Mouse (Mus musculus): Measurements from ENCODE around the gene Ssbp3.
A peak's percentile ranks its signal among the peaks of the same experiment; 100 is the strongest.

Ssbp3 gene

DNA sequence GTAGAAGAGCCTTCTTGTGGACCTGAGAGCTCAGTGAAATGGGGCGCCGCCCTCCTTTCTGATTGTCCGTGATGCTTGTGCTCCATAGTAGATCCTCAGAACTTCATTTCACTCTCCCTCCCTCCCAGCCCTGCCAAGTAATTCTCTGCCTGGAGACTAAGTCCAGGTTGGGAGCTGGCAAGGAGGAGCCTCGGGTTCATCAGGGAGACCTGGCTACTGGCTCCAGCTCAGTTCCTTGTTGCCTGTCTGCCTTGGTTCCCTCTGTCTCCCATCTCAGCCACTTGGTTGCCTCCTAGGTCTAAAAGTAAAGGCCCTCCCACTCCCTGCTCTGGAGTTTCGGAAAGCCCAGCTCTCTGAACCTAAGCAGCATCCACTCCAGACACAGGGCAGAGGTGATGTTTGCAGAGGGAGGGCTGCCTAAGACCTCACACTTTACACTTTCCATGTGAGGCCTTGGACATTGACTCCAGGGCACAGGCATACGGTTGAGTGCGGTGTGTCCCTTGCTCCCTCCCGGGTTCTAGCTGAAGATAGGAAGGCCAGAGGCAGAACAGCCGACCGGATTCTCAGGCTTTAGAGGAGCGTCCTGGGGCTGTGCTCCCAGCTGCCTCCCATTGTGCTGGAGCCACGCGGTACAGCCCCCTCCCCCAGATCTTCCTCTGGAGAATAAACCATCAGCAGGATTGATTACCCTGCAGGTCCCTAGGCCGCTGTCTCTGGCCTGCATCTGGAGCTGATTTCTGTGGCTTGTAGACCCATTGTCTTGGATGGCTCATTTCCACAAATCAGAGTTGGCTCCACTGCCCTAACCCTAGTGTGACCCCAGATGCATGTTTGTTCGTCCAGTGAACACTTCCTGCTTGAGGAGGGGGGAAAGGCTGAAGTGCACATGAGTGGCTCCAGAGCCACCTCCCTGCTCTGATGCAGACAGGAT is 75.7 kb downstream of the Ssbp3 start:
- no peak for DNase-seq (ENCODE audit: low spot score)

DNA sequence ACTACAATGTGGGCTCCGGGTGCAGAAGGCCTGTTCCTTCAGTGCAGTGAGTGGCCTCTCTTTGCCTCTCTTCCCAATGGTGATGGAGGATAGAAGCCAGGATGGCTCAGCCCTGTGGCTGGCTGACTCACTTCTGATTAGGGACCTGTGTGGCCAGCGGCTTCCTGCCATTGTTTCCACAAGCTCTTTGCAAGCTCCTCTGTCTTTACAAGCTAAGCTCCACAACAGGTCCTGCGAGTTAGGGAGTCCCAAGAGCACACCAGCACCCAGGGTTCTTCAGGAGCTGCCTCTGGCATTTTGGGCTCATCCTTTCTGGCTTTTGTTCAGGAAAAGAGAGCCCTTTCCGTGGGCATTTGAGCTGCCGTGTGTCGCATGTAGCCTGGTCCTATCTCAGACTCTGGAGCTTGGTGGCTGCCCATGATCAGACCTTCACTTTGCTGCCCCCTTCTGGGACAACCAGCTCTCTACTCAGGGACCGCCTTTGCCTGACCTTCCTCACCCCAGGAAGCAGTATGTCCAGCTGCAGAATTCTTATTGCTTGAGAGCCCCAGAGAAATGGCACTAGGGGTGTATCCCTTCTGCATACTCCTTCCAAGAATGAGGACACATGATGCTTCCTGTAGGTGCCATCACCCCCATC is 77.3 kb downstream of the Ssbp3 start:
- peak; percentile 57 for DNase-seq (ENCODE audit: low spot score)

DNA sequence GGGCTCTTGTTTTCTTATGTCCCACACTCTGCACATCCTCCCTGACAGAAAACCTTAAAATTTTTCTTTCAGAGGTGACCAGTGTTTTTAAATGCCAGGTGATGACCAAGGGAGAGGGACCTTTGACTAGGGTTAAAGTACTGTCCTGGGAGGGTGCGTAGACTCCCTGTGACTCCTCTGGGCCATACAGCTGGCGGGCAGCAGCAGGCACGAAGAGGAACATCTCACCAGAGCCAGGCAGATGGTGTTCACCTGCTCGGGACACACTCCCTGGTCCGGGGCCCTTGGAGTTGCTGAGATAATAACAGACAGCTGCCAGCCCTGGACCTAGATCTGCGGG is 78.4 kb downstream of the Ssbp3 start:
- no peak for DNase-seq (ENCODE audit: low spot score)

DNA sequence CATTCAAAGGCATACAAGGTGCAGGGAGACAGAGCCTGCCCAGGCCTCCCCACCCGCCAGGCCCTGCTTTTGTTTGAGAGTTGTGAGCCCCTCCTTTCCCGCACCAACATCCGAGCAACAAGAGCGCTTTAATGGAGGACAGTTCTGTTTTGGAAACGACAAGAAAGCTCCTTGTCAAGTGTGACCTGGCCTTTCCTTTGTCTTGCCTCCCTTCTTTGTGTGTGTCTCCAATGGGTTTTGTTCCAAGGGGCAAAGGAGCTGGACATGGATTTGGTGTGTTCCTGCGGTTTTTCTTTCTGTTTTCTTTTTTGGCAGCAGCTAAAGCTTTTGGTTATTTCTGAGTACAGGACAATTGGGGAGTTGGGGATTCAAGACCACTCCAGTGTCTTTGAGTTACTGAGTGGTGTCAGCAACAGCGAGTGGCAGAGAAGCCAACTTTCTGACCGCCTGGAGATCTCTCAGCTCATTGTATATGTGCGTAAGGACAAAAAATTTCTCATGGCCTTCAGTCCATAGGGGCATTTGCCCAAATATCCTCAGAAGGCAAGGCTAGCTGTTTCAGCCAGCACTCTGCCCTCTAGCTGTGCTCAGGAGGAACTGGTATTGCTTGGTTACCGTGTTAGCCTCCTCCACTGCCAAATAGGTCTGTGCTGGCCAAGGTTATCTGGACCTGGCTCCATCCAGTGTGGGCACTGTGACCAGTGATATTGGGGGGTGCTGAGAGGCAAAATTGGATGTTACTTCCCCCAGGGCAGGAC is 78.9 kb downstream of the Ssbp3 start:
- no peak for DNase-seq (ENCODE audit: low spot score)

DNA sequence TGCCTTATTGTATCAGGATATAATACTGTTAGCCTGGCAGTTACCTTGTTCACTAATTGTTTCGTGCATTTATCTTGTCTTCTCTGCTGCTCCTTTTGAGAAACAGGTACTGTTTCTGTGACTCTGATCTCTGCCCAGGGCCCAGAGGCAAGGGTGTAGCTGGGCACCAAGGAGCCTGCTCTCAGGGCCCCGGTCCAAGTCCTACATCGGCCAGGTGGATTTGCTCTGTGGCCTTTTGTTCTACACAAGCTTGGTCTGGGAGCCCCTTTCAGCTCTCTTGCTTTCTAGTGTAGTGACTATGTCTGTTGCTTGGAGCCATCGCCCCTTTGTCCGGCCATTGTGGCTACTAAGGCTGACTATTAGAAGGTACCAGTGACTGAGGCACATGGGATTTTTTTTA is 82.6 kb downstream of the Ssbp3 start:
- DNase-seq (ENCODE audit: low spot score): no peak

DNA sequence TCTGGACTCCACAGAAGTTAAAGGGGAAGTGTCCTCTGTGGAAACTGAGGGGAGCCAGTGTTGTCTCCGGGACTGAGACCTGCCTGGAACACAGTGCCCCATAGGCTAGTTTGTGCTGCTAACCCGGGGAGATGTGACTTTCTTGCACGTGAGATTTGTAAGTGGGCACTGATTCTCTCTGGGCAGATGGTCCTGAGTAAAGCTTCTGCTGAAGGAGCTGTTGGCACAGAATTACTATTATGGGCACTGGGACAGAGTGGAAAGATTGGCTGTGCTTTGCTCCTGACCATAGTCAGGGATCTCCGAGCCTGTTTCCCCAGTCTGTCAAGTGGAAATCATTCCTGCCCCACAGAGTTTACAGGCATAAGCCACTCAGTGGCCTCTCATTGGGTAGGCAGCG is 83.8 kb downstream of the Ssbp3 start:
- no peak for DNase-seq (ENCODE audit: low spot score)

DNA sequence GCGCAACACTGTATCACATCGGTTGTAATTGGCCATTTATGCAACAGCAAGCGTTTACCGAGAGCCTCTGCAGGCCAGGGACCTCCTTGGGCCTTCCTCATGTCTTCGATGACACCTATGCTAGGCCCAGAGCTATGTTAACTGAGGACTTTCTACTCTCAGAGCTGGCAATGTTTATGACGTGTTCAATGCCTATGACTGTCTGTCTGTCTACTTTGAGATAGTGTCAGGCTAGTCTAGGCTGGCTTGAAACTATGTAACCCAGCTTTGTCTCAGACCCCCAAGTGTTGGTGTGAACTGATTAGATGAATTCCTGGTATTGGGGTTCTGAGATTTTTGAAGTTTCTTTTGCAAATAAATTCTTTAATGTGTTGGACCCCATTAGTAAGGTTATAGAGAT is 84.6 kb downstream of the Ssbp3 start:
- DNase-seq (ENCODE audit: low spot score): no peak

DNA sequence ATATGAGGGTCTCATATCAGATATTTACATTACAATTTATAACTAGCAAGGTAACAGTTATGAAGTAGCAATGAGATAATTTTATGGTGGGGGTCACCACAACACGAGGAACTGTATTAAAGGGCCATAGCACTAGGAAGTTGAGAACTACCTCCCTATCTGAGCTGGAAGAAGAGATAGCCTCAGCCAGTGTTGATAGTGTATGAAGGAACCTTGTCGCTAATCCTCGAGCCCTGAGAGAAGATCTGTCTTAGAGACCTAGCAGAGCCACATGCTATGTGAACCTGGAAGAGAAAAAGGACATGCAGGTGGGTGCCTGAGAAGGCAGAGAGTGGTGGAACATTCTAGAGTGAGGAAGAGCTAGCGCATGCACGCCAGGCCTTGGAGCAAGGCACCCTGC is 85.0 kb downstream of the Ssbp3 start:
- DNase-seq (ENCODE audit: low spot score): no peak

DNA sequence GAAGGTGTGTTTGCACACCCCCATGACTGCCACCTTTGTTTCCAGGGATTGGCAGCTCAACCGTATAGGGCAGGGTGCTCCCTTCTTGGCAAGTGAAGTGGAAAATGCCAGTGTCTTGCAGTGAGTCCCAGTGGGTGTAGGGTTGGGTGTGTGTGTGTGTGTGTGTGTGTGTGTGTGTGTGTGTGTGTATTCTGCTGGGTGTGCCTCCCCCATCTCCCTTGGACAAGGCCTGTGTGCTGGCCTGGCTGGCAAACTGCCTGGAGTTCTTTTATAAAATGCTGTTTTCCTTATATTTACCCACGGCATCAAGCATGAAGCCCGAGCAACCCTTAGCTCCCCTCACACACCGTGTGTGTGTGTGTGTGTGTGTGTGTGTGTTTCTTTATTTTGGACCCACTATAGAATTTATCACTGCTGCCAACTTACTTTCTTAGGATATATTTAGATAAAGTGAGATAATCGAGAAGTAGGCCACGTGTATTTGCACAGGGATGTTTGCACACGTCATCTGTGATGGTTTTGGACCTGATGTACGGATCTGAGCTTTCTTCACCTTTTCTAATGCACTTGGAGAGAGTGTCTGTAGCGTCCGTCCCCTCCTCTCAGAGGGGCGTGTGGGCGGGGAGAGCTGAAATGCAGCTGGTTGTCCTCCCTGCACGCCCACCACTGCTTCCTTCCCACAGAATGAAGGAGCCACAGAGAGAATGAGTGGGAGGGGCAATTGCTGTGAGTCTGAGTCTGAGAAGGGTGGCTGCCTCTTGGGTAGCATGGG is 86.0 kb downstream of the Ssbp3 start:
- DNase-seq (ENCODE audit: low spot score): no peak

DNA sequence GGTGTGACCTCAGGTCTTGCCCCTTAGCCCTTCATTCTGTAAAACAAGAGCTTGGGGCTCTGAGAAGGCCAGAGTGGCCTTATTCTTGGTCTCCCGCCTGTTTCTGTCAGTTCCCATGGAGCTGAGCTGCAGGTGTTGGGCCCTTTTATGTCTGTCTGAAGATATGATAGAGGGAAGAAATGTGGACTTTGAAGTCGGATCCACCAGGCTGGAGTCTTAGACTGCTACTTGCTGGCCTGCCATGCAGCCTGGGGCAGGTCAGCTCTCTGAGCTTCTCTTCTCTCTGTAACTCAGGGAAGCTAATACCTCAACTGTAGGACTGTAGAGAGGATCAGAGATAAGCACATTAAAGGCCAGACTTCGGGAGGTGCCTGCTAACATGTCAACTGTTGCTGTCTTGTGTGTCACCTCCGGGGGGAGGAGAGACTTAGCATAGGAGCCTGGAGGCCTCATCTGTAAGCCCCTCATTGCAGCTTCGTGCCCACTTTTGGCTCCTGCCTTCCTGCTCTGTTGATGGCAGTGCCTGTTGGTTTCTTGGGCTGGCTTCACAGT is 90.8 kb downstream of the Ssbp3 start:
- DNase-seq (ENCODE audit: low spot score): no peak

DNA sequence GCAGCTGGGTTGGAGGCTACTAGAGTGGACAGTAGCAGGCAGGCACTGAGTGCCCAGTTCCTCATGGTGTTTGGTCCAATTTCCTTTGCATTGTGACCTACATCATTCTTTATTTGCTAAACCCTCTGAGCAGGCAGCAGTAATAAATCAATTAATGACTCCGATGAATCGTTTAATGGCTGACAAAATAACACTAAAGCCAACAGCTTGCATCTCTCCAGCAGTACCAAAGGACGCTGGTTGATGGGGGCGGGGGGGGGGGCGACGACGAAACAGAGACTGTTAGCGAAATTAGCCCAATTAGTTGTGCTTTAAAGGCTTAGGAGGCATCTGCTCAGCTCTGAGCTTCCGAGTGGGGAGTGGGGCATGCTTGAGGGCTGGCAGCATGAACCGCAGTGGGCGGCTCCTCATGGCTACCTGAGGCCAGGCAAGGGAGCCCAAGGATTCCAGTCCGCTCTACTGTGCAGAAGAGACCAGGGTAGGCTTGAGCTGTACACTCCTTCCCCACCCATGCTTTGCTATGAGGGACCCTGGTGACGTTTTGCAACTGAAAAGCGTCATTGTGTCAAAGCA is 91.5 kb downstream of the Ssbp3 start:
- no peak for DNase-seq (ENCODE audit: low spot score)

DNA sequence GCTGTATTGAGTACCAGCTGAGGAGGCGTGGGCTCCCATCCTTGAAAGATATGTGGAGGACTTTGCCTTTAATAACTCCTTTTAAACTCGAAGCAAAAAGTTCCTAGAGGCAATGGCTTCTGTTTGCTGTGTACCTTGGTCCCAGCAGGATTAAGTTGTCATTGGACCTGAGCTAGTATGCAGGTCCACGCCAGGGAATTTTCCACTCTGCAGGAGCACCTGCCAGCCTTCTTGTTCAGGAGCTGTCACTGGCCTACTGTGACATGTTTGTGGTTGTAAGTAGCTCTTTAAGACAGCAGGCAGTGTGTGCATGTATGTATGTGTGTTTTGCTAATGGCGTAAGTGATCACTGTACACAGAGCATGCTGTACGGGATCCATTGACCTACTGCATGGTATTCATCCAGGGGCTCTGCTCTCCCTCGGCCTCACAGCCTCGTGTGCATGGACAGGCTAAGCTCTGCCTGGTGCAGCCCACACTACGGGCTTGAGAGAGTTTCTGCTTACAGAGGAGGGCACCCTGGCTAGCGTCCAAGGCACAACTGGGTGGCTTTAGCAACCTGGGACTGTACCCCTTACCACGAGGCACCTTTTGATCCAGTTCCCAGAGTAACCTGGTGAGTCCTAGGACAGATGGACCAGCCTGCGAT is 92.1 kb downstream of the Ssbp3 start:
- no peak for DNase-seq (ENCODE audit: low spot score)

DNA sequence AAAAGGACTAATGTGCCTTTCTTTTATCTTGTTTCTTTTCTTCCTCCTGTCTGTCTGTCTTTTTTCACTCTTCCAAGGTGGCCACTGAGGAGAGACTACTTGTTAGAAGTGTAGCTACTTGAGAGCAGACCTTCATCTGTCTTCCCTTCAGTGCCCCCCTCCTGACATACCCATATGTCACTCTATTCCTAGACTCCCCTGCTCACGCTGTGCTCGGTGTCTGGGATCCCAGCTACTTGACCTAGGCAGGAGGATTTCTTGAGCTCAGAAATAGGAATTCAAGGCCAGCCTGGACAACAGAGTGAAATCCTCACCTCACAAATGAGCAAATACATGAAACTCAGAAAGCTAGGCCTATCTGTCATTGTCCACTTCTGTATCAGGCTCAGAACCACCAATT is 92.7 kb downstream of the Ssbp3 start:
- no peak for DNase-seq (ENCODE audit: low spot score)

DNA sequence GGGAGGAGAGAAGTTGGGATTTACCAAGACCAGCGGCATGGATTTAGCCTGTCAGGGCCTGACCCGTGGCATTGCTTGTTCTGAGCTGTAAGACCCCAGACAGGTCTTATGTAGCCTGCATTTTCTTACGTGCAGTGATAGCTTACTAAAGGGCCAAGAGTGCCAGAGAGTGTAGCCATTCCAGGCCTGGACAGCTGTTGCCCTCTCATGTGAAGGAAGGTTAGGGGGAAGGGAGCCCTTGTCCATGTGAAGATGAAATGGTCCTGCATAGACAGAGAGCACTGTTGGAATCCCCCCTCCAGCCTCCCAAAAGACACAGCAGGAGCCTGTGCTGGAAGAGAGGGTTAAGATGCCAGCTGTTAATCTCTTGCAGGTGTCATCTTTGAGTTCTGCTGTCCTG is 93.3 kb downstream of the Ssbp3 start:
- no peak for DNase-seq (ENCODE audit: low spot score)

DNA sequence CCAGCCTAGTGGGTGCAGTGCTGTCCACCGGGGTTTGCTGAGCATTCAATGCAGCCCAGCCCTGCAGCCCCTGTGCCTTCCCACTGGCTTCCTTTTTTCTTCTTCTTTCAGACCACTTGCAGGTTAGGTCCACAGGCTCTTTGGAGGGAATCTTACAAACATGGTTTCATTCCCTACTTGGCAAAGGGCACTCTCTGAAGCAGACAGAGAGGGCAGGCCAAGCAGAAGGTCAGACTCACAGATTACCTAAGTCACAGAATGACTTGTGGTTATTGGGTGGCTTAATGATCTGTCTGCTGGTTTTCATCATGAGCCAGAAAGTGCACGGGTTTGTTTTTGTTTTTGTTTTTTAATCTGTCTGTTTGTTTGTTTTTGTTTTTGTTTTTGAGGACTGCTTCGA is 93.8 kb downstream of the Ssbp3 start:
- no peak for DNase-seq (ENCODE audit: low spot score)

DNA sequence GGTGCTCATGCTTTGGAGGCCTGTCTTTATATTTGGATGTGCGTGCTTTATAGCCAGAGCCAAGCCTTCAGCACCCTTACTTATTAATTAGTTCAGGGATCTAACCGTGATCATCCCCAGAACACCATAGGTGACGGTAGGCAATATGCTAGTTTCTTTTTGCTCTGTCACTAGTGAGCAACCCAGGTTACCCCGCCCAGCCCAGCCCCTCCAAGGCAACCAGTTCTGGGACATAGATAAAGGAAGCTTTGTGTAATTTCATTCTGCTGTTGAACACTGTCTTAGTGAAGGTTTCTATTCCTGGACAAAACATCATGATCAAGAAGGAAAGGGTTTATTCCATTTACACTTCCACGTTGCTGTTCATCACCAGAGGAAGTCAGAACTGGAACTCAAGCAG is 94.7 kb downstream of the Ssbp3 start:
- no peak for DNase-seq (ENCODE audit: low spot score)

DNA sequence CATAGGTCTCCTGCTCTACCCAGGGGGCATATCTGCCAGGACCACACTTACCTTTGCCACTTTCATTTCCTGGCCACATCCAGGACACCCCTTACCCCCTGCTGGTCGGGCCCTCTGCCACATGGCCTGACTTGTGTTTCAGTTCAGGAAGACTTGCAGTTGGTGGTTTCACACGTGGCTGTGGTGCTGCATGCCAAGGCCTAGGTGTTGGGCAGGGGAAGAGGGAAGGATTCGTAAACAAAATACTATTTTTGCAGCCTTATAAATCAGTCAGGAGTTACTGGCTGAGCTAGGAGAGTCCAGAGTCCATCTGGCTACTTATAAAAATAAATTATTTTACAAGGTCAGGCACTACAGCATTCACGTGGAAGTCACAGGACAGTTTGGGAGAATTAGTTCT is 95.7 kb downstream of the Ssbp3 start:
- DNase-seq (ENCODE audit: low spot score): no peak

DNA sequence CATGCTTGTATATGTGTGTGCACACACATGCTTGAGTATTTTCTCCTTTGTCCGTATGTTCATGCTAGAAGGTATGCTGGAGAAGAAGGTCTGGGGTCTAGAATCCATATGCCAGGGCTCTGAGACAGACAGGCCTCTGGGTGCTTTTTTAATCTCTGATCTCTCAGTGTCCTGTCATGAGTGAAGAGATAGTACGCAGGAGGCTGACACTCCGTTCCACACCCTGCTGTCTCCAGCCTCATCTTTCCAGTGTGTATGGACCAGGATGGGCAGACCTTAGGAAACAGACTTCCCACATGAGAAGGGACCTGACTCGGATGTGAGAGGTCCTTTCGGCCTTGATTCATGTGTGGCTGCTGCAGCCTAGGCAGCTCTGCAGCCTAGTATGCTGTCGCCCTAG is 96.3 kb downstream of the Ssbp3 start:
- DNase-seq (ENCODE audit: low spot score): no peak

DNA sequence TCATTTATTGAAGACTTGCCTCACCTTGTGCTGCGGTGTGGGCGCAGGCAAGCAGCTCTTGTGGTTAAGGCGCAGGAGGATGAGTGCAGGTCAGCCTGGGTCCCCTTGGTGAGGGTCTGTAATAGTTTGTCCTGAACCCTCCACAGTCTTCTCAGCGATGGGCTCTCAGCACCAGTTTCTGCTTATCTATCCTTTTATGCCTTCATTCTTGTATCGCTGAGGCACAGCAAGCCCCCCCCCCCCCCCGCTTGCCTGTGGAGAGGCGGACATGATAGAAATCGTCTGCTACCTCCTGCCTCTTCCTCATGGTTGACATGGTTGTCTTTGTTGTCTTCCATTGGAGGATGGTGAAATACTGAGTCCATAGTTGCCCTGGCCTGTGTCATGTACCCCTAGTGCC is 96.9 kb downstream of the Ssbp3 start:
- no peak for DNase-seq (ENCODE audit: low spot score)

DNA sequence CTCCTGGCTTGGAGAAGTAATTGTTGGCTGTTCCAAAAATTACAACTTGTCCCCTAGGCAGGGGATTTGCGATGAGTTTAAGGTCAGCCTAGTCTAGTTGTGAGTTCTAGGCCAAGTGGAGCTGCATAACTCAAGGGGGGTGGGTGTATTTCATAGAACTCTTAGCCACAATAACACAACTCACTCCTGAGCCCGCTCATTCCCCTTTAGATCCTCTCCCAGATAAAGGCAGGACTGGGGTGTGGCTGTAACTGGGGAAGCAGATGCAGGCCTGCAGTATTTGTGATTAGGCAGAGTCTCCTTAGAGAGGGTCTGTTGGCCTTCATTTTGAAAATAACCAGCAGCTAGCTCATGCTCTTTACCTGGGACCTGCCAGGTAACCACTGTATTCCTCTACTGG is 97.7 kb downstream of the Ssbp3 start:
- DNase-seq (ENCODE audit: low spot score): peak; percentile 15

DNA sequence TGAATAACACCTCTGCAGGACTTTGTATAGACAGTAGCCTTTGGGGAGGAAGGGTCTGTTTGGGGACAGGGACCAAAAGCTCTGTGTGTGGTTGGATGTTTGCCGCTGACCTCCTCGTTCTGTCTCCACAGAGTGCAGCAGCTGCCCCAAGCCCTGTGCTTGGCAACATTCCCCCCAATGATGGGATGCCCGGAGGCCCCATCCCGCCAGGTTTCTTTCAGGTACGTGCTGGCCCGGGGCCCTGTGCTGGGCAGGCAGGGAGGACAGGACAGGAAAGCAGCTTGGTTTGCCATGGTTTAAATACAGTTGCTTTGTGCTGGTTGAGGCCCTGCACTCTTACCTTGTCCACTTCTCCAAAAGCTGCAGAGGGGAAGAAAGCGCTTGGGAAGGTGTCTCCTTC is 99.0 kb downstream of the Ssbp3 start:
- no peak for DNase-seq (ENCODE audit: low spot score)

Data from spleen, adult 12 weeks (tissue).